Mouse (Mus musculus) liver, embryonic 11.5 days (tissue): ENCODE data around the gene Gbp7. TPM values are rescaled to one million over a fixed set of nuclear protein-coding genes. Genes with fewer than 3 reads are reported as not detected.

Source experiments
- ATAC-seq: fragments of 200-750 bp; cut with Nextera tagmentation; replicated peaks from 2 replicates; pipeline ENCODE4 v1.8.0; 2017; ENCODE audit warnings: moderate number of reproducible peaks, mild to moderate bottlenecking, moderate TSS enrichment, moderate library complexity; ENCODE audit not compliant: low FRiP score
- DNase-seq: peaks from one replicate; pipeline ENCODE4 v3.0.0-alpha.2; 2017; ENCODE audit warnings: low spot score
- H3K27ac ChIP-seq: fragments of 300-500 bp; sonication (generic); 2 replicates; pipeline ENCODE4 v1.5.1; 2014; ENCODE audit warnings: mild to moderate bottlenecking, low read depth, low read length, control low read depth
- H3K27me3 ChIP-seq: fragments of 300-500 bp; sonication (generic); replicated peaks from 2 replicates; pipeline ENCODE4 v1.6.1; 2014; ENCODE audit warnings: low read length, mixed read lengths; ENCODE audit not compliant: control insufficient read depth, insufficient read depth
- H3K36me3 ChIP-seq: fragments of 300-500 bp; sonication (generic); 2 replicates; pipeline ENCODE4 v1.6.1; 2014; ENCODE audit warnings: mild to moderate bottlenecking, low read length, moderate library complexity, mixed read lengths; ENCODE audit not compliant: control insufficient read depth, insufficient read depth
- H3K4me1 ChIP-seq: fragments of 300-500 bp; sonication (generic); replicated peaks from 2 replicates; pipeline ENCODE4 v1.6.1; 2014; ENCODE audit warnings: low read length, mixed read lengths; ENCODE audit not compliant: control insufficient read depth, insufficient read depth
- H3K4me2 ChIP-seq: fragments of 300-500 bp; sonication (generic); 2 replicates; pipeline ENCODE4 v1.6.1; 2014; ENCODE audit warnings: mild to moderate bottlenecking, control low read depth, moderate library complexity
- H3K4me3 ChIP-seq: fragments of 300-500 bp; sonication (generic); 2 replicates; pipeline ENCODE4 v1.5.1; 2014; ENCODE audit warnings: low read depth, low read length, control low read depth
- H3K9ac ChIP-seq: fragments of 300-500 bp; sonication (generic); 2 replicates; pipeline ENCODE4 v1.6.1; 2014; ENCODE audit warnings: low read depth, low read length, control low read depth
- H3K9me3 ChIP-seq: fragments of 300-500 bp; sonication (generic); 2 replicates; pipeline ENCODE4 v1.6.1; 2016; ENCODE audit warnings: low read length, inconsistent platforms, mixed read lengths; ENCODE audit not compliant: control insufficient read depth
- WGBS: fragments of 180-500 bp; shearing (Covaris S2); extraction: QIAGEN DNeasy Blood & Tissue Kit; methylation state at CpG from one replicate; pipeline ENCODE4 v1.1.7; 2014; 5-methylcytosine and 5-hydroxymethylcytosine counted together
- polyA plus RNA-seq: library from polyadenylated mRNA; unstranded; fragments of >200 nt; fragmentation: Nextera tagmentation; extraction: Ambion mirVana; gene quantifications from 2 replicates; pipeline ENCODE4 v1.2.1, GENCODE M21; 2014

The Gbp7 gene
- polyA plus RNA-seq = 3.4 TPM in 2 replicates

- H3K4me2 ChIP-seq = peak within 1 kb of the TSS; percentile 94
- H3K9me3 ChIP-seq = no peaks in the 10 kb centered on the region
- H3K36me3 ChIP-seq = no peaks in the 10 kb centered on the region
- H3K27ac ChIP-seq = no peak within 1 kb of the TSS
- 2% methylated on average over 30 of the region's 30 CpGs for whole genome bisulfite sequencing
- H3K27me3 ChIP-seq = no peaks in the 10 kb centered on the region
- peak; percentile 53 for DNase-seq
- ATAC-seq = peak; percentile 64
- H3K4me3 ChIP-seq = peak within 1 kb of the TSS; percentile 63
- H3K4me1 ChIP-seq = no peaks in the 10 kb centered on the region
- peak within 1 kb of the TSS; percentile 27 for H3K9ac ChIP-seq
Measured at GRCm38 (mm10) chr3:142530087-142530953, at the start of gene Gbp7. Gbp7 (plus strand) TSS chr3:142530342.

DNA sequence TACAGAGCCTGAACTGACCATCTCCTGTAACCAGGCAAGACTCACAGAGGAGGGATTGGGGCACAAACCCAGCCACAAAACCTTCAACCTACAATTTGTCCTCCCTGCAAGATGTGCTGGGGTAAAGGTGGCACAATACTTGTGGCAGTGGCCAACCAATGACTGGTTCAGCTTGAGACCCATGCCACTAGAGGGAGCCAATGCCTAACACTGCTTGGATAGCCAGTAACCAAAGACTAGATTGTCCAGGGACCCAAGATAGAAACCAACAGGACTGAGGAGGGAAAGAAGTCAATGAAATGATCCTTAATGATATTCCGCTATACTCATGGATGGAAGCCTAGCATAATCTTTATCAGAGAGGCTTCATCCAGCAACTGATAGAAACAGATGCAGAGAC is 39.7 kb upstream of the Gbp7 start:
- Histone ChIP-seq H3K9ac (no peak overlapping the region), H3K4me3 (no peak overlapping the region), H3K27me3 (no peaks in the 10 kb centered on the region), H3K4me2 (no peak overlapping the region), H3K27ac (no peak overlapping the region), H3K4me1 (no peaks in the 10 kb centered on the region), H3K36me3 (no peaks in the 10 kb centered on the region), H3K9me3 (no peaks in the 10 kb centered on the region)
- 67% methylated on average over 1 of the region's 1 CpGs for WGBS
- no peak; the same call in 1 of the 2 replicates for ATAC-seq
- no peak for DNase-seq

- 63% methylated on average over 6 of the region's 6 CpGs for WGBS
- 0 out of 2 replicates have a peak, but pooled peaks have one; percentile 18 for ATAC-seq
- Histone ChIP-seq H3K4me2 (no peak within 1 kb of the TSS), H3K36me3 (no peaks in the 10 kb centered on the region), H3K4me3 (no peak within 1 kb of the TSS), H3K27me3 (no peaks in the 10 kb centered on the region), H3K27ac (no peak within 1 kb of the TSS), H3K9ac (no peak within 1 kb of the TSS), H3K9me3 (no peaks in the 10 kb centered on the region), H3K4me1 (no peaks in the 10 kb centered on the region)
- DNase-seq = no peak
Measured at GRCm38 (mm10) chr3:142493536-142494061, 36.5 kb upstream of the Gbp7 start, which contains the start of gene Gbp5. Gbp5 (plus strand) TSS chr3:142493978.

GRCm38 (mm10) chr3:142495146-142495655 is 34.9 kb upstream of the Gbp7 start:
- no peak overlapping the region for H3K9ac ChIP-seq
- H3K9me3 ChIP-seq = no peaks in the 10 kb centered on the region
- 87% methylated on average over 5 of the region's 5 CpGs for WGBS
- H3K4me2 ChIP-seq = no peak overlapping the region
- no peak overlapping the region for H3K27ac ChIP-seq
- H3K36me3 ChIP-seq = no peaks in the 10 kb centered on the region
- H3K4me1 ChIP-seq = no peaks in the 10 kb centered on the region
- ATAC-seq (no peak), DNase-seq (no peak)
- H3K27me3 ChIP-seq = no peaks in the 10 kb centered on the region
- no peak overlapping the region for H3K4me3 ChIP-seq

DNA sequence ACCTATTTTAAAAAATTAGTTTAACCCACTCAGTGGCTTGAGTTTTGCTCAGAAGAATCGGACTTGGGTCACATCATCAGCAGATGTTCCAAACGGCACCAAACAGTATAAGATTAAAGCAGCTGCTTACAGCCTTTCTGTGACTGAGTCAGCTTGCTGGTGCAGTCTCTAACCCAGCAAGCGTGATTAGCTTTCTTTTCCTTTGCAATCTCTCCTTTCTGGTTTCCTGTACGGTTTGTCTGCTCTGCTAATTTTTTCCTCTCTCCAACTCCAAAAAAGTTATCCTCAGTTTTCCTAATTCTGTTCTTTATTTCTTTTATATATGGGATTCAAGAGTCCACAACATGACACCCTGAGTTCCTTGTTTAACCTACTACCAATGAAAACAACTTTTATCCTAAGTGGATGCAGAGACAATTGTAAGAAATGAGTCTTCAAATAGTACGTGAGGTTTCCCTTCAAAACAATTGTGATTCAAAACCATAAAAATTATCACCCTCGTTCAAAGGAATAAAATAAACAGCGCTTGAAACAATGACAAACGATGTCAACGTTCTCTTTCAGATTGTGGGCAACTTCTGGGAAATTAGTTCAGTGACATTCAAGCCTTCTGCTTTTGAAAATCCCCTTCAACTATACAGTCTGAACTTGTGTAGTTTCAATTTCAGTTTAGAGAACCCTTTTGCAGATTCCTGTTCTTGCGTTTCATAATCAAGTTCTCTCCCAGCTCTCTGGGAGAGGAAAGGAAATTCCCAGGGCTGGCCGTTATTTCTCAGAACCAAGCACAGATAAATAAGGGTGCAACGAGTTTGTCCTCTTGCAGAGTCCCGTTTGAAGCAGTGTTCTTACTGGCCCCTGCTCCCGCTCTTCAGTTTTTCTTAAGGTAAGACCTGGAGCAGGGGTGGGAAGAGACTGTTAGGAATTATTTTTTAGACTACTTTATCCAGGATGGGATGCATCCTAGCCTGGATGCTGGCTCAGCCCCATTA is 33.7 kb upstream of the Gbp7 start:
- DNase-seq (no peak), ATAC-seq (no peak)
- no peak overlapping the region for H3K4me3 ChIP-seq
- H3K9ac ChIP-seq = no peak overlapping the region
- no peaks in the 10 kb centered on the region for H3K36me3 ChIP-seq
- WGBS = 63% methylated on average over 14 of the region's 14 CpGs
- no peaks in the 10 kb centered on the region for H3K27me3 ChIP-seq
- no peaks in the 10 kb centered on the region for H3K4me1 ChIP-seq
- H3K9me3 ChIP-seq = no peaks in the 10 kb centered on the region
- peak overlapping the region; percentile 37 for H3K4me2 ChIP-seq
- no peak overlapping the region for H3K27ac ChIP-seq

- Histone ChIP-seq H3K36me3 (no peaks in the 10 kb centered on the region), H3K9ac (no peak overlapping the region), H3K9me3 (no peaks in the 10 kb centered on the region), H3K4me3 (no peak overlapping the region), H3K4me2 (peak overlapping the region; percentile 37), H3K4me1 (no peaks in the 10 kb centered on the region), H3K27me3 (no peaks in the 10 kb centered on the region), H3K27ac (no peak overlapping the region)
- 64% methylated on average over 15 of the region's 15 CpGs for WGBS
- ATAC-seq (no peak), DNase-seq (no peak)
Measured at GRCm38 (mm10) chr3:142497123-142497841, 32.9 kb upstream of the Gbp7 start.

GRCm38 (mm10) chr3:142498941-142499340 is 31.2 kb upstream of the Gbp7 start:
- WGBS = 84% methylated on average over 5 of the region's 5 CpGs
- Histone ChIP-seq H3K36me3 (no peaks in the 10 kb centered on the region), H3K4me1 (no peaks in the 10 kb centered on the region), H3K9me3 (no peaks in the 10 kb centered on the region), H3K27me3 (no peaks in the 10 kb centered on the region), H3K4me2 (no peak overlapping the region), H3K27ac (no peak overlapping the region), H3K9ac (no peak overlapping the region), H3K4me3 (no peak overlapping the region)
- ATAC-seq (no peak), DNase-seq (no peak)

- H3K27me3 ChIP-seq = no peaks in the 10 kb centered on the region
- WGBS = 91% methylated on average over 3 of the region's 3 CpGs
- no peaks in the 10 kb centered on the region for H3K36me3 ChIP-seq
- no peak for ATAC-seq
- H3K9ac ChIP-seq = no peak overlapping the region
- H3K4me3 ChIP-seq = no peak overlapping the region
- no peaks in the 10 kb centered on the region for H3K9me3 ChIP-seq
- DNase-seq = no peak
- no peak overlapping the region for H3K4me2 ChIP-seq
- no peaks in the 10 kb centered on the region for H3K4me1 ChIP-seq
- no peak overlapping the region for H3K27ac ChIP-seq
Measured at GRCm38 (mm10) chr3:142528116-142528515, 2.0 kb upstream of the Gbp7 start.
